Mouse (Mus musculus) thymus, adult 2 months (tissue): ENCODE data around the gene Olfr272. TPM values are rescaled to one million over a fixed set of nuclear protein-coding genes. Genes with fewer than 3 reads are reported as not detected.
A peak's percentile ranks its signal among the peaks of the same experiment; 100 is the strongest.

Experiments
- DNase-seq: peaks from one replicate; pipeline ENCODE4 v3.0.0; 2021
- H3K27ac ChIP-seq: fragments of 200-500 bp; 2 replicates; pipeline ENCODE4 v1.5.1; 2012; ENCODE audit warnings: low read length, control low read depth; ENCODE audit not compliant: control insufficient read depth, insufficient read depth
- H3K27me3 ChIP-seq: fragments of 200-500 bp; 2 replicates; pipeline ENCODE4 v1.6.1; 2012; ENCODE audit warnings: mild to moderate bottlenecking, low read length, moderate library complexity, mixed read lengths; ENCODE audit not compliant: control insufficient read depth, insufficient read depth
- H3K36me3 ChIP-seq: fragments of 200-500 bp; 2 replicates; pipeline ENCODE4 v1.6.1; 2012; ENCODE audit warnings: mild to moderate bottlenecking, low read length, moderate library complexity; ENCODE audit not compliant: control insufficient read depth, insufficient read depth
- H3K4me1 ChIP-seq: fragments of 200-500 bp; replicated peaks from 2 replicates; pipeline ENCODE4 v1.6.1; 2012; ENCODE audit warnings: low read length; ENCODE audit not compliant: control insufficient read depth, insufficient read depth
- H3K4me3 ChIP-seq: fragments of 200-500 bp; 2 replicates; pipeline ENCODE4 v1.5.1; 2012; ENCODE audit warnings: mild to moderate bottlenecking, low read length, control low read depth, moderate library complexity; ENCODE audit not compliant: control insufficient read depth, insufficient read depth
- CTCF ChIP-seq: fragments of 200-500 bp; IDR thresholded peaks from 2 replicates; pipeline ENCODE4 v1.5.1; 2012; ENCODE audit warnings: mild to moderate bottlenecking, control low read depth, low read length, moderate library complexity, borderline replicate concordance; ENCODE audit not compliant: control insufficient read depth, poor library complexity, insufficient read depth; ENCODE audit errors: extremely low read depth
- POLR2A ChIP-seq: fragments of 200-500 bp; IDR thresholded peaks from 2 replicates; pipeline ENCODE4 v1.6.1; 2012; ENCODE audit warnings: mild to moderate bottlenecking, low read length, control low read depth, moderate library complexity; ENCODE audit not compliant: control insufficient read depth, poor library complexity, insufficient read depth; ENCODE audit errors: extremely low read depth
- WGBS: fragments of 180-500 bp; shearing (Covaris S2); methylation state at CpG from one replicate; pipeline ENCODE4 v1.1.7; 2018; 5-methylcytosine and 5-hydroxymethylcytosine counted together
- polyA plus RNA-seq: library from polyadenylated mRNA; depleted of rRNA; stranded (reverse); fragments of >200 nt; gene quantifications from 2 replicates; pipeline ENCODE4 v1.2.3, GENCODE M21; 2012; rRNA removed

Gene Olfr272
- not detected in 2 replicates for polyA plus RNA-seq

DNA sequence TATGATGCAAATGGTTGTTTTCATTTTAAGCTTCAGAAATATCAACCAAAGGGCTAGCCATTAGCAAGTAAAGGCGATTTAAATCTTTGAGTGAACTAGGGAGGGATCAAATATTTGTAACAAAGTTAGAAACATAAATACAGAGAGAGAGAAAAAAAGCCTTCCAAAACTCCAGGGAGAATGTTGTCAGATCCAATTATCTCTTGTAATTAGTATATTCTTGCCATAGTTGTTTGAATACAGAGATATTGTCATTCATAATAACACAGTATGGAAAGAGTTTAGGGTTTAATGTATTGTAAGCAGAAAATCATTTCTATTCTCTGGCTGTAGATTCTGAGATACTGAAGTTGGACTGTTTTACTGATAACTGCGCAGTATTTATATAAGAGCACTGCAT is at the start of gene Olfr272:
TSS of gene Olfr272 (minus strand) at position 101 of the 400 bp plus-strand sequence.
- 96% methylated on average over 2 of the region's 2 CpGs for WGBS
- Histone ChIP-seq H3K27me3 (no peaks in the 10 kb centered on the region), H3K36me3 (no peaks in the 10 kb centered on the region), H3K27ac (no peak within 1 kb of the TSS), H3K4me3 (no peak within 1 kb of the TSS), H3K4me1 (no peaks in the 10 kb centered on the region)
- no peak for TF ChIP-seq POLR2A
- no peak for TF ChIP-seq CTCF
- DNase-seq = no peak

- Histone ChIP-seq H3K27me3 (no peaks in the 10 kb centered on the region), H3K4me1 (no peaks in the 10 kb centered on the region), H3K36me3 (no peaks in the 10 kb centered on the region), H3K4me3 (no peak within 1 kb of the TSS), H3K27ac (no peak within 1 kb of the TSS)
- TF ChIP-seq POLR2A (no peak), CTCF (no peak)
- no peak for DNase-seq
These were observed 45.3 kb upstream of the Olfr272 start, which contains the start of gene Olfr270 for GRCm38 (mm10) chr4:52964247-52964646. Olfr270 (plus strand) TSS chr4:52964547.

DNA sequence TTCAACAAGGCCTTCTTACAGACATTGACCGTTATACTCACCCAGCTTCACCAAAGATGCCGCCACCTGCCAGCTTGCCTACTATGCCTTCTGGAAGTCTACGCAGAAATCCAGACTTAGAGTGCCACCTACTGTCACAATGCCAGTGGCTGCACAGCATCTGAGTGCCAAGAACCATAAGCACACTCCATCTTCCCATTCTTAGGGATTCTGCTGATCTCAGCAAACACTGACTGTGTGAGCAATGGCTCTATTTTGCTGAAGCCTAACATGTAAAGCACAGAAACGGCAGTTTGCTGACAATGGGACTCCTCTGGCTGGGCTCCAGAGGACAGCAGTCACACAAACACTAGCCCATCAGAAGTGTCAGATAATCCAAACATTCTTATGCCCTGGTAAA is 39.7 kb upstream of the Olfr272 start:
- 38% methylated on average over 4 of the region's 4 CpGs for WGBS
- Histone ChIP-seq H3K27me3 (no peaks in the 10 kb centered on the region), H3K36me3 (no peaks in the 10 kb centered on the region), H3K27ac (no peak overlapping the region), H3K4me3 (no peak overlapping the region), H3K4me1 (no peaks in the 10 kb centered on the region)
- peak; percentile 3 for DNase-seq
- no peak for TF ChIP-seq CTCF
- no peak for TF ChIP-seq POLR2A

DNA sequence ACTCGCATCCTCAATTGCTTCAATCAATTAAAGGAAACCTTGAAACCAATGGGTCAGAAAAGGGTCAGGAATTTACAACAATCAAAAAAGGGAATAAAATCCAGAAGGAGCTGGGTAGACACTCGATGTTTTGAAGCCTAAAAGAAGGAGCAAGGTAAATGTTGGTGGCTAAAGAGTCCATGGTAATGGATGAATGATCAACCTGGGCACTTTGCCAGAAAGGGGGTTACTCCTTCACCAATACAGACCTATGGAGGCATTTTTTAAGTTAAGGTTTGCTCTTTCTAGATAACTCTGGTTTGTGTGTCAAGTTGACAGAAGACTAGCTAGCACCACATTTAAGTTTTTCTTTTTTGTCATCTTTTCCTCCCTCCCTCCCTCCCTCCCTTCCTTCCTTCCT is 30.0 kb upstream of the Olfr272 start:
- 87% methylated on average over 2 of the region's 2 CpGs for WGBS
- no peaks in the 10 kb centered on the region for H3K36me3 ChIP-seq
- TF ChIP-seq POLR2A = no peak
- TF ChIP-seq CTCF = no peak
- H3K4me1 ChIP-seq = no peaks in the 10 kb centered on the region
- no peak overlapping the region for H3K4me3 ChIP-seq
- no peak overlapping the region for H3K27ac ChIP-seq
- H3K27me3 ChIP-seq = no peaks in the 10 kb centered on the region
- no peak for DNase-seq

GRCm38 (mm10) chr4:52946665-52947064 is 27.7 kb upstream of the Olfr272 start:
- no peaks in the 10 kb centered on the region for H3K4me1 ChIP-seq
- H3K36me3 ChIP-seq = no peaks in the 10 kb centered on the region
- no peak for DNase-seq
- H3K27me3 ChIP-seq = no peaks in the 10 kb centered on the region
- no peak for TF ChIP-seq POLR2A
- TF ChIP-seq CTCF = no peak
- H3K27ac ChIP-seq = no peak overlapping the region
- H3K4me3 ChIP-seq = no peak overlapping the region

DNA sequence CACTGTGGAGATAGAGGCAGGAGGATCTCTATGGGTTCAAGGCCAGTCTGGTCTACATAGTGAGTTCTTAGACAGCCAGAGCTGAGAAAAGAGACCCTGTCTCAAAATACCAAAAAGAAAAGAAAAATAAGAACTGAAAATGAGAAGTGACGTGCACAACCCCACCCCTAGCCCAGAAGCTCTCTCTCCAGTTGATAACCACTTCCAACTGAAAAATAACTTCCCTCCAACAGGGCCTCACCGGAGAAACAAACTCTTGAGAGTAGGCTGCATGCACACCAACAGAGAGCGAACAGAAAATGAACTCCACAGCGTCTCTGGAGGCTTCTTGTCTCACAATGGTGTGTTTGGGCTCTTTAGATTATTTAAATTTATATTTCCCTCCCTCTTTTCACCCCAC is 11.5 kb upstream of the Olfr272 start:
- TF ChIP-seq POLR2A (no peak), CTCF (no peak)
- no peak for DNase-seq
- no peaks in the 10 kb centered on the region for H3K4me1 ChIP-seq
- H3K36me3 ChIP-seq = no peaks in the 10 kb centered on the region
- no peak overlapping the region for H3K27ac ChIP-seq
- H3K27me3 ChIP-seq = no peaks in the 10 kb centered on the region
- WGBS = 76% methylated on average over 4 of the region's 4 CpGs
- no peak overlapping the region for H3K4me3 ChIP-seq

- H3K36me3 ChIP-seq = no peaks in the 10 kb centered on the region
- no peaks in the 10 kb centered on the region for H3K4me1 ChIP-seq
- no peak for DNase-seq
- H3K4me3 ChIP-seq = no peak overlapping the region
- no peaks in the 10 kb centered on the region for H3K27me3 ChIP-seq
- WGBS = 13% methylated on average over 2 of the region's 2 CpGs
- H3K27ac ChIP-seq = no peak overlapping the region
- TF ChIP-seq CTCF = no peak
- no peak for TF ChIP-seq POLR2A
These were observed 1.7 kb downstream of the Olfr272 start for GRCm38 (mm10) chr4:52917311-52917688.
